In genomic region chr13:91915582-91916239, GRCm38 (mm10) we compare ENCODE assay signal across 8 mouse cellular contexts. TPM values are rescaled to one million over a fixed set of nuclear protein-coding genes. Genes with fewer than 3 reads are reported as not detected.
DNase-seq lines count a peak whose midpoint lies in the region; ATAC-seq lines count a peak whose summit lies in the region.

No protein-coding gene starts in this region.

- no peak overlapping the region for H3K9ac ChIP-seq in hindbrain, embryonic 12.5 days
- no peak overlapping the region for H3K9ac ChIP-seq in stomach, embryonic 14.5 days (replicated peaks; ENCODE audit: low read depth, low read length)

- H3K27me3 ChIP-seq in heart, embryonic 10.5 days (ENCODE audit: insufficient read depth, poor library complexity, severe bottlenecking): no peaks in the 10 kb centered on the region
- H3K27me3 ChIP-seq in hindbrain, embryonic 12.5 days: no peaks in the 10 kb centered on the region
- H3K27me3 ChIP-seq in stomach, embryonic 14.5 days (ENCODE audit: control insufficient read depth, insufficient read depth, low read length): no peaks in the 10 kb centered on the region

- DNase-seq in heart, embryonic 10.5 days (ENCODE audit: low spot score): no peak
- no peak for DNase-seq in heart, postnatal 36 days
- DNase-seq in embryo, embryonic 10.5 days (ENCODE audit: low spot score): peak; percentile 27
- DNase-seq in left cerebral cortex, postnatal 36 days (ENCODE audit: low spot score in 2 of 2): peak; percentile 28 to 41
- DNase-seq in yolk sac, embryonic 10.5 days (ENCODE audit: low spot score): no peak
- DNase-seq in kidney, postnatal 14 days: no peak

- intact Hi-C loops in heart, postnatal 36 days (cut with DNase I): no loop called here
- intact Hi-C loops in left cerebral cortex, postnatal 36 days (cut with DNase I): loop anchor here (5.0 kb wide), 1 partner anchor 217 kb away; the partner anchor contains the start of gene Rasgrf2

- 84% methylated on average over 6 of the region's 6 CpGs for WGBS in heart, embryonic 10.5 days
- WGBS in hindbrain, embryonic 12.5 days: 47% methylated on average over 6 of the region's 6 CpGs
- 77% methylated on average over 6 of the region's 6 CpGs for WGBS in stomach, embryonic 14.5 days

- H3K4me1 ChIP-seq in heart, embryonic 10.5 days: peaks cover 12% of the 10 kb centered on the region
- peaks cover 10% of the 10 kb centered on the region for H3K4me1 ChIP-seq in hindbrain, embryonic 12.5 days
- H3K4me1 ChIP-seq in stomach, embryonic 14.5 days (ENCODE audit: control insufficient read depth, insufficient read depth, low read length): no peaks in the 10 kb centered on the region

- H3K36me3 ChIP-seq in heart, embryonic 10.5 days: no peaks in the 10 kb centered on the region
- no peaks in the 10 kb centered on the region for H3K36me3 ChIP-seq in hindbrain, embryonic 12.5 days
- no peaks in the 10 kb centered on the region for H3K36me3 ChIP-seq in stomach, embryonic 14.5 days (ENCODE audit: control insufficient read depth, insufficient read depth, low read length)

- H3K27ac ChIP-seq in heart, embryonic 10.5 days: peak overlapping the region; percentile 31; the same call in 1 of the 2 replicates
- no peak overlapping the region for H3K27ac ChIP-seq in hindbrain, embryonic 12.5 days
- no peak overlapping the region for H3K27ac ChIP-seq in stomach, embryonic 14.5 days (ENCODE audit: low read length)

- peak; percentile 80 for ATAC-seq in hindbrain, embryonic 12.5 days (ENCODE audit: low FRiP score)
- ATAC-seq in stomach, embryonic 14.5 days (ENCODE audit: insufficient number of reproducible peaks, insufficient read depth, low FRiP score, low read depth): peak; percentile 28; the same call in 1 of the 2 replicates

- H3K9me3 ChIP-seq in heart, embryonic 10.5 days: no peaks in the 10 kb centered on the region
- H3K9me3 ChIP-seq in hindbrain, embryonic 12.5 days (replicated peaks): no peaks in the 10 kb centered on the region
- no peaks in the 10 kb centered on the region for H3K9me3 ChIP-seq in stomach, embryonic 14.5 days (ENCODE audit: control insufficient read depth, low read depth, low read length)

- no peak overlapping the region for H3K4me3 ChIP-seq in heart, embryonic 10.5 days
- H3K4me3 ChIP-seq in hindbrain, embryonic 12.5 days: no peak overlapping the region
- no peak overlapping the region for H3K4me3 ChIP-seq in stomach, embryonic 14.5 days (ENCODE audit: low read depth, low read length)

- H3K4me2 ChIP-seq in hindbrain, embryonic 12.5 days (replicated peaks): peak overlapping the region; percentile 29
- H3K4me2 ChIP-seq in stomach, embryonic 14.5 days (replicated peaks; ENCODE audit: low read depth, low read length): no peak overlapping the region

RNA-seq across cellular contexts. Expression of gene Ckmt2, which starts 39.0 kb away (rescaled TPM):
- 3.3 and 7.8 TPM in 2 replicates for polyA plus RNA-seq in heart, embryonic 10.5 days (2016; fragmentation: Nextera tagmentation; extraction: Ambion mirVana)
- 1,000 to 10,000 TPM; 2,372 to 3,015 TPM for total RNA-seq in heart, postnatal 36 days (2021)
- not detected in 2 replicates for polyA plus RNA-seq in hindbrain, embryonic 12.5 days (2016; fragmentation: Nextera tagmentation; extraction: Ambion mirVana)
- not detected for total RNA-seq in left cerebral cortex, postnatal 36 days (2021)
- polyA plus RNA-seq in stomach, embryonic 14.5 days (2014; fragmentation: Nextera tagmentation; extraction: Ambion mirVana): not detected in 2 replicates

Comparison
In these comparisons a context has a peak if more than half of its experiments do, and no peak if none do; other contexts are left out.
1. DNase-seq: peak in embryo, embryonic 10.5 days (single experiment) and left cerebral cortex, postnatal 36 days (2 of 2); none in heart, embryonic 10.5 days (single experiment), heart, postnatal 36 days (0 of 2), yolk sac, embryonic 10.5 days (single experiment) and kidney, postnatal 14 days (single experiment).